Mouse (Mus musculus): Measurements from ENCODE around the gene Fitm1. TPM values are rescaled to one million over a fixed set of nuclear protein-coding genes. Genes with fewer than 3 reads are reported as not detected.

Fitm1 gene
- polyA plus RNA-seq, 1 experiment from 2014 or later: not detected

- no peaks in the 10 kb centered on the region for H3K27me3 ChIP-seq
- POLR2A ChIA-PET: no interaction called here
- in situ Hi-C loops (cut with MboI; ENCODE audit: low pct_unique_long_range_greater_than_20kb): loop anchor here (10.0 kb wide), 1 partner anchor 57 kb away; the partner anchor contains the start of gene Carmil3
- CTCF ChIA-PET: no interaction called here
- DNase-seq (ENCODE audit: low read depth, low spot score) (no peak), ATAC-seq (no peak)
- TF ChIP-seq CTCF (IDR thresholded peaks at IDR 0.05): no peak
Observed at GRCm38 (mm10) chr14:55551794-55552193, 23.6 kb upstream of the Fitm1 start.

DNA sequence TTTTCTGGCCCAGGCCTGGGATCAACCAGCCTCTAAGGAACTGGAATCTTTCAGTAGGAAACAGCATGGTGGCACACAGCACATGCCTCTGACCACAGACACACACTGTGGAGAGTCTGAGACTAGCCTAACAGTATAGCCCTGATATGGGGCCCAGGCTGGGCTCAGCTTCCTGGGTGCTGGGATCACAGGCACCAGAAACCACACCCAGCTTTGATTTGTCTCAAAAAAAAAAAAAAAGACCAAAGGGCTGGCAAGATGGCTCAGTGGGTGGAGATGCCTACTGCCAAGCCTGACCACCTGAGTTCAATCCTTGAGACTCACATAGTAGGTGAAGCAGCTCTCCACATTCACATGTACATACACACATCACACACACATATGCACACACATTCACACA lies 20.8 kb upstream of the Fitm1 start:
- ChIA-PET POLR2A (no interaction called here), CTCF (interaction anchor here (1.3 to 4.3 kb wide), 2 partner anchors 57 to 63 kb away, joined by 4 to 30 read pairs; no protein-coding TSS in a partner anchor)
- no peak for TF ChIP-seq CTCF (IDR thresholded peaks at IDR 0.05)
- in situ Hi-C loops (cut with MboI; ENCODE audit: low pct_unique_long_range_greater_than_20kb): loop anchor here (10.0 kb wide), 1 partner anchor 60 kb away; the partner anchor contains the start of gene Carmil3
- H3K27me3 ChIP-seq: no peaks in the 10 kb centered on the region
- DNase-seq (ENCODE audit: low read depth, low spot score) (no peak), ATAC-seq (no peak)

GRCm38 (mm10) chr14:55555788-55556187 lies 19.6 kb upstream of the Fitm1 start:
- no peak for ATAC-seq
- ChIA-PET CTCF (interaction anchor here (0.8 to 4.3 kb wide), 5 partner anchors 9 to 58 kb away, joined by 3 to 30 read pairs (median 3); partner anchors contain the start of genes Psme1, Psme2 and Rnf31), POLR2A (interaction anchor here (1.5 kb wide), 1 partner anchor 35 kb away, joined by 4 read pairs; the partner anchor contains the start of gene Psme2)
- no peak for TF ChIP-seq CTCF (IDR thresholded peaks at IDR 0.05)
- no peak for DNase-seq (ENCODE audit: low read depth, low spot score)
- in situ Hi-C loops (cut with MboI; ENCODE audit: low pct_unique_long_range_greater_than_20kb): loop anchor here (10.0 kb wide), 1 partner anchor 61 kb away; the partner anchor contains the start of gene Carmil3
- H3K27me3 ChIP-seq: no peaks in the 10 kb centered on the region

DNA sequence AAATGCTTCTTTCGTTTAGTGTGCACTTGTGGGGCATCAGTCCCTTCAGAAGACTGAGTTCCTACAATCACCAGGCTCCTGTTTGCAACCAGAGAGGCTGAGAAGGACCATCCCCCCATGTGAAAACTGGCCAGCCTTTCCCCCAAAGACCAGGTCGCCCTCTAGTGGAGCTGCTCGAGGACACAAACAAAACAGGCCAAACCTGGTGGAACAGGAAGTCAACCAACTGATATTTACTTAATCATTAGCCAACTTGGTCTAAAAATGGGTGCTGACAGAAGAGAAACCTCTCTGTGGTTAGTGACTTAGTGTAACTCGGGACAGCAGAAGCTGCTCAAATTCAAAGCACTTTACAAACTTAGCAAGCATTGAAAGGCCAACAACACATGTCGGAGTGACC lies 18.4 kb upstream of the Fitm1 start:
- DNase-seq (ENCODE audit: low read depth, low spot score) (peak; percentile 79), ATAC-seq (peak; percentile 20)
- H3K27me3 ChIP-seq: no peaks in the 10 kb centered on the region
- POLR2A ChIA-PET: interaction anchor here (0.7 to 1.5 kb wide), 4 partner anchors 8 to 78 kb away, joined by 3 to 5 read pairs (median 4); partner anchors contain the start of genes Dhrs4, Pck2 and Psme2
- no peak for TF ChIP-seq CTCF (IDR thresholded peaks at IDR 0.05)
- in situ Hi-C loops (cut with MboI; ENCODE audit: low pct_unique_long_range_greater_than_20kb): loop anchor here (10.0 kb wide), 1 partner anchor 62 kb away; the partner anchor contains the start of gene Carmil3
- CTCF ChIA-PET: interaction anchor here (0.8 to 4.3 kb wide), 8 partner anchors 15 to 114 kb away, joined by 3 to 30 read pairs (median 4); partner anchors contain the start of genes Dhrs4, Emc9, Gmpr2 and Psme2

DNA sequence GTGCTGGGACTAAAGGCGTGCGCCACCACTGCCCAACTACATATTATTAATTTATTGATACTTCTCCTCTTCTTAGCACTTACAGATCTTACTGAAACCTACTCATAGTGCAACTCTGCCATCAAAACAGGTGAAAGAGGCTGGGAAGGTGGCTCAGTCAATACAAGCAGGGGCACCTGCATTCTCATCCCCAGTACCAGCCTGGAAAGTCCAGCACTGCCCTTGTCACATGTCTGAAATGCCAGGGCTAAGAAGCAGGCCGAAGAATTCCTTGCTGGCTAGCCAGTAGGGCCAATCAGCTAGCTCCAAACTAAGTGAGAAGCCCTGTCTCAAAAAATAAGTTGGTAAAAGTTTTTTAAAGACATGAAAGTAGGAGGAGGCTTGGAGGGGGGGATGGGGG lies 17.8 kb upstream of the Fitm1 start:
- DNase-seq (ENCODE audit: low read depth, low spot score) (no peak), ATAC-seq (no peak)
- CTCF ChIA-PET: interaction anchor here (0.8 to 4.3 kb wide), 7 partner anchors 16 to 114 kb away, joined by 3 to 30 read pairs (median 3); partner anchors contain the start of genes Dhrs4, Emc9 and Gmpr2

DNA sequence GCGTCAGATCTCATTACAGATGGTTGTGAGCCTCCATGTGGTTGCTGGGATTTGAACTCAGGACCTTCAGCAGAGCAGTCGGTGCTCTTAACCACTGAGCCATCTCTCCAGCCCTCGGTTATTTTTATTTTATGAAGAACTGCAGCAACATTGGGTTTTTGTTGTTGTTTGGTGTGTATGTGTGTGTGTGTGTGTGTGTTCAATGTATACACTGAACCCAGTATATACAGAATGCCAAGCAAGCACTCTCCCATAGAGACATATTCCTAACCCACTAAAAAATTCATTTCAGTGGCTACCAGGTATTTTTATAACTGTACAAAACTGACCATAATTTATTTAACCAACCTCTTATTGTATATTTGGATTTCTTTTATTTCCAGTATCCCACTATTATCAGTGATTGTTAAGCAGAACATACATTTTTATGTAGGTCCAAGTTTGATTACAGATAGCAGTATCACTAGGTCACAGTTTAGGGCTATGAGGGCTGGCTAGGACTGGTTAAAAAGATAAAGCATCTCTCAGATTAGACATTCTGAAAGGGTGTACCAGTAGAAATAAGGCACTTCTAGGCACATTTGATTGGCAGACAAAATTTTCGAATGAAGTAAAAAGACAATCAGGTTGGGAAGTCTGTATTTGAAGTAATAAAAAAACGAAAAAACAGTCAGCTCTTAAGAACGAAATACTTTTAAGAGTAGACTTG lies 16.5 kb upstream of the Fitm1 start:
- TF ChIP-seq CTCF (IDR thresholded peaks at IDR 0.05): no peak
- POLR2A ChIA-PET: interaction anchor here (0.5 to 1.9 kb wide), 3 partner anchors 44 to 985 kb away, joined by 3 to 5 read pairs (median 3); no protein-coding TSS in a partner anchor
- ATAC-seq: no peak

More for the DNA sequence above, 17.8 kb upstream of the Fitm1 start:
- no peak for TF ChIP-seq CTCF (IDR thresholded peaks at IDR 0.05)
- no peaks in the 10 kb centered on the region for H3K27me3 ChIP-seq
- POLR2A ChIA-PET: interaction anchor here (1.1 to 1.5 kb wide), 3 partner anchors 17 to 79 kb away, joined by 3 to 5 read pairs (median 4); partner anchors contain the start of genes Dhrs4, Pck2 and Psme2
- in situ Hi-C loops (cut with MboI; ENCODE audit: low pct_unique_long_range_greater_than_20kb): loop anchor here (10.0 kb wide), 1 partner anchor 63 kb away; the partner anchor contains the start of gene Carmil3

GRCm38 (mm10) chr14:55559799-55560201 lies 15.6 kb upstream of the Fitm1 start, which contains the start of gene Dcaf11:
TSS of gene Dcaf11 (plus strand) at chr14:55560006.
- H3K27me3 ChIP-seq: no peaks in the 10 kb centered on the region
- CTCF ChIA-PET: interaction anchor here (1.5 kb wide), 1 partner anchor 18 kb away, joined by 3 read pairs; no protein-coding TSS in a partner anchor
- DNase-seq (ENCODE audit: low read depth, low spot score) (peak; percentile 83), ATAC-seq (peak; percentile 68)
- POLR2A ChIA-PET: interaction anchor here (0.5 to 2.8 kb wide), 8 partner anchors 15 to 986 kb away, joined by 3 to 19 read pairs (median 4); partner anchors contain the start of genes Psme1, Psme2 and Rnf31
- in situ Hi-C loops (cut with MboI; ENCODE audit: low pct_unique_long_range_greater_than_20kb): loop anchor here (10.0 kb wide), 1 partner anchor 65 kb away; the partner anchor contains the start of gene Carmil3
- TF ChIP-seq CTCF (IDR thresholded peaks at IDR 0.05): no peak

More for the DNA sequence above, 16.5 kb upstream of the Fitm1 start:
- H3K27me3 ChIP-seq: no peaks in the 10 kb centered on the region
- in situ Hi-C loops (cut with MboI; ENCODE audit: low pct_unique_long_range_greater_than_20kb): loop anchor here (10.0 kb wide), 1 partner anchor 64 kb away; the partner anchor contains the start of gene Carmil3
- CTCF ChIA-PET: interaction anchor here (0.8 to 1.1 kb wide), 2 partner anchors 62 to 80 kb away, joined by 3 to 4 read pairs; partner anchors contain the start of gene Dhrs4
- no peak for DNase-seq (ENCODE audit: low read depth, low spot score)

DNA sequence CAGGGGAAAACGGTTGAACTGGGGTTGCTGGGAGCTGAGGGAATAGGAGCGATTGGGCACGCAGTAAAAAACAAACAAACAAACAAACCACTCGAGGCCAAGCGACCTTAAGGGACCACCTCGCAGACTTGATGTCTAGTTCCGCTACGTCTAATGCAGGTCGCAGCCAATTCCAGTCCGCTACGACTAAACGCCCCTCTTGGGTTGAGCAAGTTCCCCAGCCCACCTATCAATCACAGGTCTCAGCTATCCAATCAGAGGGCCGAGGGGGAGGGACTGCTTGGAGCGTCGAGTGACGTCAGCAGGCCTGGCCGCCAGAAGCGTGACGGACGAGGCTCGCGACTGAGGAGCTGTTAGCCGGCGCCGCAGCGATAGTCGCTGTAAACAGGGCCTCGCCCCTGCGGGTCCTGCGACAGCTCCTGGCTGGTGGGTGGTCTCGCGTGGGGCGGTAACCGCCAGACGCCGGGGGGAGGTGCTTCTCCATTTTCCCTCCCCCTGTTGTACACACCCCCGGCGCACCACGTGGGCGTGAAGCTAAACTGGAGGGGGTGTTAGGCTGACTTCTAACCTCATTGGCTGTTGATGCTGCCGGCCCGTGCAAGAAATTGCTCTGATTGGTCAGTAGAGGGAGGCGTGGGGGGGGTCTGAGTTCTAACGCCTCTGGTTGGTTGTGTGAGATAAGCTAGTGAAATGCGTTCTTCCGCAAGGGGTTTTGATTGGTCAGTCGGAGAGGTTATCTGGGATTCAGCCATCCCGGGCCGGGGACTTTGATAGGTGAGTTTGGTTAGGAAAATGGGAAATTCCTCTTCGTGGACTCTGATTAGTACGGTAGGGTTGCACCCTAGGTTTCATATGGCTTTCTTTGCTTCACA lies 15.0 kb upstream of the Fitm1 start, which contains the start of gene A730061H03Rik:
TSS of gene A730061H03Rik (minus strand) at position 205 of the 872 bp plus-strand sequence.
- ChIA-PET CTCF (interaction anchor here (1.5 kb wide), 1 partner anchor 18 kb away, joined by 3 read pairs; no protein-coding TSS in a partner anchor), POLR2A (interaction anchor here (0.6 to 2.8 kb wide), 7 partner anchors 16 to 63 kb away, joined by 3 to 19 read pairs (median 4); partner anchors contain the start of genes Psme1, Psme2 and Rnf31)
- peak; percentile 94 for DNase-seq (ENCODE audit: low read depth, low spot score)
- TF ChIP-seq CTCF (IDR thresholded peaks at IDR 0.05): no peak
- peak; percentile 86 for ATAC-seq
- no peaks in the 10 kb centered on the region for H3K27me3 ChIP-seq
- in situ Hi-C loops (cut with MboI; ENCODE audit: low pct_unique_long_range_greater_than_20kb): no loop called here

- no peak for TF ChIP-seq CTCF (IDR thresholded peaks at IDR 0.05)
- ChIA-PET CTCF (interaction anchor here (1.8 kb wide), 1 partner anchor 13 kb away, joined by 5 read pairs; no protein-coding TSS in a partner anchor), POLR2A (interaction anchor here (0.9 to 2.8 kb wide), 4 partner anchors 10 to 33 kb away, joined by 3 to 19 read pairs (median 6); partner anchors contain the start of gene Psme1)
- in situ Hi-C loops (cut with MboI; ENCODE audit: low pct_unique_long_range_greater_than_20kb): no loop called here
- no peaks in the 10 kb centered on the region for H3K27me3 ChIP-seq
- ATAC-seq (no peak), DNase-seq (ENCODE audit: low read depth, low spot score) (no peak)
Observed at GRCm38 (mm10) chr14:55561860-55562259, 13.6 kb upstream of the Fitm1 start.

Data from Patski (cell line).